Mouse (Mus musculus) c-Kit-positive CD71-negative TER-119-negative erythroid progenitor cells, embryonic 14.5 days (primary cell): Measurements from ENCODE around the gene Atp13a4.
A peak's percentile ranks its signal among the peaks of the same experiment; 100 is the strongest.

Experiments
- DNase-seq: peaks from one replicate; pipeline ENCODE4 v3.0.0-alpha.2; 2013; ENCODE audit warnings: low read depth

Gene Atp13a4

DNA sequence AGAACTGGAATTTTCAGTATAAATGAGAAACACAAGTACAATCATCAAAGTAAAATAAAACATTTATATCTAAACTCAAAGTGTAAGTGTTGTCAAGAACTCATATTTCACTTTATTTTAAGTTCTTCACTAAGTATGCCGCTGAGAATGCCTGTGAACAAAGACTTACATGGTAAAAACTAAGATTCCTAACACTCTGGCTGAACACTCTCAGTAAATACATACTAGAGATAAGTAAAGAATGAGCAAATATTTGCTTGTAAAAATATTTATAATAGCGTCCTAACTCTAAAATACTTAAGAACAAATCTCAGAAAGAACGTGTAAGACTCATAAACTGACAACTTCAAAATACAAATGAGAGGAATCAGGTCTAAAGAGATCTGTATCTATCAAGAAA lies 80.9 kb downstream of the Atp13a4 start:
- no peak for DNase-seq

DNA sequence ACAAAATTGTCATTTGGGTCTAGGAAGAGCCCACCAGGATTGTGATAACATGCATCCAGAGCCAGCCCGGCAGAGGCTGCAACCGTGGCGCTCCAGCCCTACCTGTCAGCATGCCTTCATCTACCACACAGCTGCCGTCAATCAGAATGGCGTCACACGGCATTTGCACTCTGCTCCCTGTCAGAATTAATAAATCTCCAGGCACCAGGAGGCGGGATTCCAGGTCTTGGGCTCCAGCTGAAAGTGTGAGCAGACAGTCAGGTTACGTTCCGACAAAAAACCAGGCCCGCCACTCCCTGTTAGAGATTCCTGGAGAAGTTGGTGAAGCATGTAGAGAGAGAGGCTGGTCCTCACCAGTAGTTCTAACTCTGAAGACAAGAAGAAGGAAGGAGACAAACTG lies 85.3 kb downstream of the Atp13a4 start:
- DNase-seq, result no peak

DNA sequence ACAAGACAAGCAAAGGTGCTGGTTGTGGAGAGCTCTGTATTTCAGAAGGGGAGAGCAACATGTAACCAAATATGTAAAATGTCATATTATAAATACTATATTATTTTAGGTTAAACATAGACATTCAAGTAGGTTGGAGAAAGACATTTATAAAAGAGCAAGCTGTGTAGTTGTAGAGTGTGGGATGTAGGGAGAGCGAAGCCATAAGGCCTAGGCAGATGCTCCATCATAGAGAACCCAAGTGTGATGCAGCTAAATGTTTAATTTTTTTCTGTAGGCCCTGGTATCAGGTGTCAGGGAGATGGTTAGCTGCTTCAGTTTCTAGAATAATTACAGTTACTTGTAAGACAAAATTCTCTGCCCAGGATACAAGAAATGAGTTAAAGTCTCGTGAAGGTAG lies 87.8 kb downstream of the Atp13a4 start:
- DNase-seq, result no peak

DNA sequence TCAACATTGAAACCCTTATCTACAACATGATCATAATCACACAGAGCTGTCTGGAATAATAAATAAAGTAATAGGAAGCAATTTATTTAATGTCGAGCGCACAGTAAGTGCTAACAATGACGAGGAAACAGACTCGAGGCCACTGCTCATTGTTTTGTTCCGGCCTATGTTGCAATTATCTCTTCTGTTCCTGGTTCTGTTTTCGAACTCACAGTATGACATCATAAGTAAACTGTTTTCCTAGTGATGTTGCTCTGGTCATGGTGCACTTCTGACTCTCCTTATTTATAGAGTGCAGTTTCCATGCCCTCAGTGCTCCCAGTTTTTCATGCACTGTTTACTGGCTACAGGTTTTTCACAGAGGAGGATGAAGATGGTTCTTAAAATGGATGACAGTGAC lies 91.4 kb downstream of the Atp13a4 start:
- no peak for DNase-seq

DNA sequence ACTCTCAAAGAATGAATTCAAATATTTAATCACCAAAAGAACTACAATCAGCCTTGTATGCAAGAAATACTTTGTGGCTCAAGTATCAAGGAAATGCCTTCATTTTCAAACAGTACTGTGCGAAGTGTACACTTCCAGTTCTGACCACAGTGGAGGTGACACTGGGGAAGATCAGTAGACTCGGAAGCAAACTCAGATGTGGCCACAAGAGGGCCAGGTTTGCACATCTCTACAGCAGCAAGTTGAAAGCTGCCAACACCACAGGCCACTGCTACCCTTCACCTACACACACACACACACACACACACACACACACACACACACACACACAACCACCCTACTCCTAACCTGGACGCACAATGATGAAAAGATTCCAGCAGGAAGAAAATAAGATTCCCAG lies 93.0 kb downstream of the Atp13a4 start:
- peak; percentile 6 for DNase-seq

DNA sequence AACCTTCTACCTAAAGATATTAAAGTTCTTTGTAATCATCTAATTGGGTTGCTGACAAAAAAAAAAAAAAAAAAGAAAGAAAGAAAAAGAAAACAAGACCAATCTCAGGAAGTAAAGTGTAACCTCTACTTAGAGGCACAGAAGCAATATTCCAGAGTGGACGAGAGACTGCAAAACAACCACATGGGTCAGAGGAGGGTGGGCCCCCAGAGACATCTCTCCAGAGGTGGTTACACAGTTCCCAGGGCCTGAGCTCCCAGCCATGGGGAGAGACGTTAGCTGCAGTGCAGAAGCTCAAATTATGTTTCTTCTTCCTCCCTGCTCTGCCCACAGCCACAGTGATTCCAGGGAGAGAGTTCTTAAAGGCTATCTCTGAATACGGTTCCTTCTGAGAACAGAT lies 102.5 kb downstream of the Atp13a4 start:
- DNase-seq, result no peak

DNA sequence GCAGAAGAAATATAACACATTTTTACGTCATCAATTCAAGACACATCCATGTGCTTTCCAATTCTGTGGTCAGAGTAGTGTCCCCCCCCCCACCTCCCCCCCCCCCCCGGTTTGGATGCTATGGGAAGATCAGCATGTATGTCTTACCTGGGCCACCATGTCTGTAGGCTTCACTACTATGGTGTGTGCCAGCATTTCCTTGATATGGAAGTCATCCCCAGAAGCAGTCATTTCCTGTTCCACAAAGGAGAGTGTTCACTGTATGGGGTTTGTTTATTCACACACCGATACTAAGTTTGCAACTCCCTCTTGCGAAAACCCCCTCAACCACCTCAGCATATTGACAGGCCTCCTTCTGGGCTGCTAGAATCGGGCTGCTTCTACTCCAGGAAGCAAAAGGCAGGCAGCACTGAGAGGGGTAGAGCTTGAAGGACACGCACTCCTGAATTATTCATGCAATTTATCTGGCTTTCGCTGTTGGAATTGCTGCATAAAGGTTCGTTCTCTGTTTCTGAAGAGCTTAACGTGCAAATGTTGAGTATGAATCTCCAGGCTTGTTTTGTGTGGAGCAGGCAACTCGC lies 103.2 kb downstream of the Atp13a4 start:
- no peak for DNase-seq

DNA sequence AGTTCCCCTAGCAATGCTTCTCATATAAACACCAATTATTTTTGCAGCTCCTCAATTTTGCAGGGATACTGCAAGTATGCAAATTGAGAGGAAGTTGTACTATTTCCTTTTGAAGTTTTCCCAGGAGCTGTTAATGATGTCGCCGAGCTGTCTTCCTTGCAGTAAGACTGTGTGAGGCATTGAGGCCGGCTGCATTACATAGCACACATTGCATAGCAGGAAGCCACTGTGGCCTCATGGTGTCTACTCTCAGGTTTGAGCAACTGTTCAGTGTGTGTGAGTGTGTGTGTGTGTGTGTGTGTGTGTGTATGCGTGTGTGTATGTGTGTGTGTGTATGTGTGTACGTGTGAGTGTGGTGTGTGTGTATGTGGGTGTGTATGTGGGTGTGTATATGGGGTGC lies 106.6 kb downstream of the Atp13a4 start:
- no peak for DNase-seq

DNA sequence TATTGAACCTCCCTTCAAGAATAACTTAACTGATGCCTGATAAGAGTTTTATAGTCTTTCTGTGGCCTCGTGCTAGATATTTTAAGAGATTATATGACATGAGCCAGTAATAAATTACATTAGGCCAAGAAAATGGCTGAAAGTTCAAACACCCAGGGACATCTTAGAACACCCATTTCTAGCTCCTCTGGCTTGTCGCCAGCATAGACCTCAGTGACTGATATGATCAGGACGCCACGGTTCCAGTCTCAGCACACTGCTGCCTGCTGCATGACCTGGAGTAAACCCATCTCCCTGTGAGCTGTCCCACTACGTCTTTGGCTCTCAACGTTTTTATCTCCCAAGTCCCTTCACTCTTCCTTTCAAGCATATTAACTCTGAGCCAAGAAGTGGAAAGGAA lies 108.9 kb downstream of the Atp13a4 start:
- DNase-seq, result no peak

DNA sequence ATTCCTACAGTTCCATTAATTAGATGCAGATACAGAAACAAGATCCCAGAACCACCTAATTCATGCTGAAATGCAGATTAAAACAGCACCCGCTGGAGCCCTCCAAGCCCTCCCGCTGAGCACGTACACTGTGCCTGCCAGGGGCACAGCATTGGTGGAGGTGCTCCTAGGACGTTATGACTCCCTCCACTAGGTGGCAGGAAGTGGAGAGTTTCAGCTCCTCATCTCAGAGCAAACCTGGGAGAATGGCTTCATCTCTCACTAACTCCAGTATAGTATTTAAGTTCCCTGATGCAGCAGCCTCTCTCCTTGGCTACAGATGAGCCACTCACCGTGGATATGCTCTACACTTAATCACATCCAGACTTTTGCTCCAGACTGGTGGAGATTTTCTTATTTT lies 110.0 kb downstream of the Atp13a4 start:
- peak; percentile 8 for DNase-seq

DNA sequence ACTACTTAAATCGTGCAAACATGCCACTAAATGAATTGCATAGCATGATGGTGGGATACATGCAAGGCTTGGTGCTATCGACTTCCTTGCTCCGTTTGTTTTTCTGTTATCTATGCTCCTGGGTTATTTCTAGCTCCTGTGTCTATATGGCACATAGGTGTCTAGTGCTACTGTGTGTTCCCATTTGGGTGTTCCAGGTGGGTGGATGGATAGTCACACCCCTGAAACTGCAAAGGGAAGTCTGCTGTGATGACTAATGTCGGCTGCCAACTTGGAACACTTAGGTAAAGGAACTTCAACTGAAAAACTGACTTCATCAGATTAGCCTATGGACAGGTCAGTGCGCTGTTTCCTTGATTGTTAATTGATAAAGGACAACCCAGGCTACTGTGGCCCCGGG lies 129.8 kb downstream of the Atp13a4 start:
- no peak for DNase-seq

DNA sequence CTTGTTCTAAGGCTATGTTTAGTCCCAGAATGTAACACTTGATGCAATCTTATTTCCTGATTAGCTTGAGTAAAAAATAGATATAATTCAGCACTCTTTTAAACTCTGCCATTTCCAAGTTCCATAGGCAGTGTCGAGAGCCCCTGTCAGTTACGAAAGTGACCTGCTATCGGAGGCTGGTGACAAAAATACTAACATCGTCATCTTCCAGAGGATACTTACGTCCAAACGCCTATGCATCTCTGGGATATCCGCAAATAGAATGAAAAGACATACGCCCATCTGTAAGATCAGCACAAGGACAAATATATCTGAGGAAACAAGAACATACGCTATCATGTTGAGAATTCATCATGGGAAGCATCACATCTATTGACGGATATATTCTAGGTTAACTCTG lies 137.3 kb downstream of the Atp13a4 start:
- DNase-seq, result no peak

DNA sequence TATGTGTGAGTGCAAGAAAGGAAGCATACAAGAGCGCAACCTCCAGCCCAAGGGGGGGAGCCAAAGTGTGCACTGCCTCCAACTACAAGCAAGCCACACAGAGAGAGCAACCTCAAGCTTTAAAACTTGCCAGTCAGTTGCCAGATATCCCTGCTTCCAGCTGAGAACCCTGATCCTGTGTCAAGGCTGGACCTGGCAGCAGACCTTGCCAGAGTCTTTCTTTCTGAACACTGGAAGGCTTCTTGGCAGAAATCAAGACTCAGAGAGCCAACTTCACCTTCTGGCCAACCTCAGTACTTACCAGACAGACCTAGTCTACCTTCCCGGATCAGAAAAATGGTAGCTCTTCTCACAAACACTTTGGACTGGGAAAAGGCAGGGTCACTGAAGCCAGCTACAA lies 145.6 kb downstream of the Atp13a4 start:
- DNase-seq, result no peak

DNA sequence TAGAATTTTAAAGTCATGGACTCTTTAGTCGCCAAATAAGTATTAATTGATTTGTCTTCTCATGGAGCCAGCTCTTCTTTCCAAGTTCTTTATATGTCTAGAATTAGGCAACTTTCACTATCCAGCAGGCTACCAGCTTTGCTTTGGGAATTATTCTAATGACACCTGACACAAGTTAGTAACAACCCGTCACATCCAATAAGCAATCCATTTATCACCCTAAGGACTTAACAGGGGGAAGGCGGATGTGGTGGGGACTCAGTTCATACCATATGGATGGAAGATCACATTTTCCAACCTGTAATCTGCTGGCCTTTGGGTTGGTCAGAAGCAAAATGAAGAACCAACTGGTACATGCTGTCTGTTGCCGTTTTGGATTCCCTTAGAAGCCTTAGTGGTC lies 159.9 kb downstream of the Atp13a4 start:
- DNase-seq, result no peak

DNA sequence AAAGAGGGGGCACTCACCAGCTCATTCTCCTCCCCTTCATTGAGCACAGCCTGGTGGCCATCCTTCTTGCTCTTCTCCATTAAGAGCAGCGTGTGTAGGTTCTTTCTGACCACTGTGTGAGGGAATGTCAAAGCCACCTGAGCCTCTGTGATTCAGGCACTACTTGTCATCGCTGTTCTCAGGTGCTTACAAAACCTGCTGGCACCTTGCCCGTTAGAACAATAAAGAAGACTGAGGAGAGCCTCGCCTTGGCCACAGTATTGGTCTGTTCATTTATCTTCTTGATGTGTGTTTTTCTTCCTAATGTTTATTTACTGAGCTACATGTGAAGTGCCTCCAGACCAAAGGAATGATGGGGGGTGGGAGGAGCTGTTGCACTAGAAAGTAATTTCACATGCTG lies 166.2 kb downstream of the Atp13a4 start, which contains the start of gene Atp13a5:
Gene Atp13a5 (minus strand): TSS at position 275 of the 400 bp plus-strand sequence.
- no peak for DNase-seq

DNA sequence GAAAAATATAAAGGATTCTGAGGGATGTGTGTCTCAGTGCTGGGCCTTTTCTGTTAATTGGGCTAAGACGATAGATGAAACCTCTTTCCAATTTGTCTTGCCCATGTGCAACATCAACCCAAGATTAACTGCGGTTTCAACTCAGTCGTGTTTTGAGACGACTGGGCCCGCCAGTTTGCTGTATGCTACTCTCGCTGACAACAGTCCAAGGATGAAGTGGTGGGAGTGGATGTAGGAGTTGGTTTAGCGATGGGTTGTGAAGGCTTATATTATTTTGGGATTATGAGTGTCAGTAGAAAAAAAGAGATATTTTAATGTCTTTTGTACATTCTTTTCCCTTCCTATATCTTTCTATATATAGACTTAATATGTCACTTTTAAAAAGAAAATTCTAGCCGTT lies 170.0 kb downstream of the Atp13a4 start:
- no peak for DNase-seq
